Comparison of ENCODE assay signal across 8 mouse cellular contexts in the genomic region with DNA sequence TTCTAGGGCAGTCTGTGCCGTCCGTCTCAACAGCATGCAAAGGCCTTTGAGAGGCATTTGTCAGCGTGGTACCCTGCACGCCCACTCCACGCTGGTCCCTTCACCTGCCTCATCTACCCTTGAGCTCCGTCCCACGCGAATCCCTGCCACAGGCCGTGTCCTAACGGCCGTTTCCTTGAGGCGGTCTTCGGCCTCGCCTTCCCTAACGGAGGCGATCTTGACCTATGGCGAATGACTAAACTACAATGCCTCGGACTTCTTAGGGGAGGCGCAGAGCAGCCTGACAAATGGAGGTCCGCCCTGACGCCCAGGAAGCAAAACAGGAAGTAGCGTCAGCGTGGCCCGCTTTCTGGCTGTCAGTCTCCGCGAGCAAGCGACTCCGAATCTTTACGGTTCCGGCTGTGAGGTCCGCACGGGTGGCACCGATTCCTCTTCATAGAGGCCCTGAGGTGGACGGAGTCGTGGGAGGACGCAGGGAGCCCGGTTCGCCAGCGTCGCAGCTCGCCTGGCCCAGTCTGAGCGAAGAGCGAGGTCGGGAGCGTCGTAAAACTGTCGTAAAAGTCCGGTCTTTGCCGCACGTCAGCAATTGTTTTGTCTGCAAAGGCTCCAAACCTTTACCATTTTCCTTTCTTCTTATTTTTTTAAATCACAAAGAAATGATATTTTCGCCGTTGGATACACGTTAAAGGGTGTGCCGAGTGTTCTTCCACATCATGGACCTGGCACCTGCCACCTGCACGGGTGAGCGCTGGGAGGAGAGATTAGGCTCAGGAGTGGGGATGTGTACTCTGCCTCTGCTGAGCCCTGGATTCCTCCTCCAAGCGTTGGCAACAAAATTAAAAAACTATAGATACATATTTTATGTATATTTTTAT. TPM values are rescaled to one million over a fixed set of nuclear protein-coding genes. Genes with fewer than 3 reads are reported as not detected.
DNase-seq lines count a peak whose midpoint lies in the region; ATAC-seq and TF ChIP-seq lines count a peak whose summit lies in the region.

No protein-coding gene starts in this region.

- DNase-seq in 3134 (ENCODE audit: extremely low read depth, insufficient read length, low spot score), result peak; percentile 95
- peak; percentile 84 to 85 for DNase-seq in adrenal gland, postnatal 36 days
- DNase-seq in heart, adult 18-20 months, result peak; percentile 91 to 94
- peak; percentile 92 for DNase-seq in kidney, adult 2 months
- DNase-seq in spleen, adult 2 months (ENCODE audit: low read depth in 1 of 2, low spot score in 2 of 2), result peak; percentile 76 to 93

- peak; percentile 81 for ATAC-seq in embryonic facial prominence, embryonic 13.5 days (ENCODE audit: insufficient number of reproducible peaks, insufficient read depth, low FRiP score, low TSS enrichment, low read depth)
- peak; percentile 76 for ATAC-seq in limb, embryonic 12.5 days (ENCODE audit: insufficient number of reproducible peaks, insufficient read depth, low FRiP score, low TSS enrichment, low read depth)
- ATAC-seq in midbrain, embryonic 15.5 days (replicated peaks), result peak; percentile 92

- WGBS in embryonic facial prominence, embryonic 13.5 days, result under 1% methylated on average over 57 of the region's 57 CpGs
- WGBS in kidney, adult 2 months, result under 1% methylated on average over 57 of the region's 57 CpGs
- WGBS in limb, embryonic 12.5 days, result under 1% methylated on average over 57 of the region's 57 CpGs
- WGBS in midbrain, embryonic 15.5 days, result under 1% methylated on average over 57 of the region's 57 CpGs
- WGBS in spleen, adult 2 months, result under 1% methylated on average over 57 of the region's 57 CpGs

- H3K27ac ChIP-seq in embryonic facial prominence, embryonic 13.5 days, result peak overlapping the region; percentile 98
- peak overlapping the region; percentile 100 for H3K27ac ChIP-seq in kidney, adult 2 months (ENCODE audit: insufficient read depth, low read depth, low read length)
- H3K27ac ChIP-seq in limb, embryonic 12.5 days, result peak overlapping the region; percentile 95
- peak overlapping the region; percentile 99 for H3K27ac ChIP-seq in midbrain, embryonic 15.5 days
- peak overlapping the region; percentile 96 for H3K27ac ChIP-seq in spleen, adult 2 months (ENCODE audit: insufficient read depth, low read length)

- peak overlapping the region; percentile 91 for H3K9ac ChIP-seq in embryonic facial prominence, embryonic 13.5 days
- H3K9ac ChIP-seq in limb, embryonic 12.5 days (replicated peaks), result peak overlapping the region; percentile 84
- peak overlapping the region; percentile 79 for H3K9ac ChIP-seq in midbrain, embryonic 15.5 days

- H3K4me2 ChIP-seq in embryonic facial prominence, embryonic 13.5 days, result peak overlapping the region; percentile 64
- peak overlapping the region; percentile 65 for H3K4me2 ChIP-seq in limb, embryonic 12.5 days
- peak overlapping the region; percentile 62 for H3K4me2 ChIP-seq in midbrain, embryonic 15.5 days

- peak; percentile 52 for TF ChIP-seq POLR2A in kidney, adult 2 months (IDR thresholded peaks at IDR 0.05; ENCODE audit: low read depth, low read length)
- TF ChIP-seq POLR2A in spleen, adult 2 months (IDR thresholded peaks at IDR 0.05; ENCODE audit: low read depth, low read length), result no peak; the same call in 1 of the 2 replicates

- H3K4me3 ChIP-seq in embryonic facial prominence, embryonic 13.5 days, result peak overlapping the region; percentile 77
- peak overlapping the region; percentile 79 for H3K4me3 ChIP-seq in kidney, adult 2 months (ENCODE audit: insufficient read depth, low read depth, low read length)
- H3K4me3 ChIP-seq in limb, embryonic 12.5 days (replicated peaks), result peak overlapping the region; percentile 66
- peak overlapping the region; percentile 69 for H3K4me3 ChIP-seq in midbrain, embryonic 15.5 days
- peak overlapping the region; percentile 72 for H3K4me3 ChIP-seq in spleen, adult 2 months (ENCODE audit: extremely low read depth, insufficient read depth, insufficient read length)

- H3K4me1 ChIP-seq in embryonic facial prominence, embryonic 13.5 days, result 0 out of 2 replicates have a peak, but pooled peaks cover 4% of the 10 kb centered on the region
- 0 out of 2 replicates have a peak, but pooled peaks cover 2% of the 10 kb centered on the region for H3K4me1 ChIP-seq in kidney, adult 2 months (ENCODE audit: control insufficient read depth, insufficient read depth, low read length)
- H3K4me1 ChIP-seq in limb, embryonic 12.5 days (replicated peaks), result peaks cover 3% of the 10 kb centered on the region; the same call in 1 of the 2 replicates
- peaks cover 12% of the 10 kb centered on the region for H3K4me1 ChIP-seq in midbrain, embryonic 15.5 days
- no peaks in the 10 kb centered on the region; the same call in none of the 2 replicates for H3K4me1 ChIP-seq in spleen, adult 2 months (ENCODE audit: control insufficient read depth, insufficient read depth, insufficient read length)

- H3K27me3 ChIP-seq in embryonic facial prominence, embryonic 13.5 days, result no peaks in the 10 kb centered on the region
- H3K27me3 ChIP-seq in kidney, adult 2 months (replicated peaks; ENCODE audit: control insufficient read depth, insufficient read depth, low read length), result no peaks in the 10 kb centered on the region
- no peaks in the 10 kb centered on the region for H3K27me3 ChIP-seq in limb, embryonic 12.5 days
- H3K27me3 ChIP-seq in midbrain, embryonic 15.5 days (replicated peaks), result no peaks in the 10 kb centered on the region
- no peaks in the 10 kb centered on the region for H3K27me3 ChIP-seq in spleen, adult 2 months (ENCODE audit: control insufficient read depth, insufficient read depth, low read length)

- H3K9me3 ChIP-seq in embryonic facial prominence, embryonic 13.5 days, result no peaks in the 10 kb centered on the region
- H3K9me3 ChIP-seq in limb, embryonic 12.5 days, result peaks cover 4% of the 10 kb centered on the region; the same call in 1 of the 2 replicates
- no peaks in the 10 kb centered on the region for H3K9me3 ChIP-seq in midbrain, embryonic 15.5 days

- TF ChIP-seq CTCF in kidney, adult 2 months (conservative IDR thresholded peaks at IDR 0.05; ENCODE audit: insufficient read depth, insufficient read length, low read depth, low read length), result no peak
- TF ChIP-seq CTCF in spleen, adult 2 months (IDR thresholded peaks at IDR 0.05; ENCODE audit: extremely low read depth, insufficient read depth, insufficient read length, insufficient replicate concordance), result no peak

- peaks cover 18% of the 10 kb centered on the region for H3K36me3 ChIP-seq in embryonic facial prominence, embryonic 13.5 days
- no peaks in the 10 kb centered on the region for H3K36me3 ChIP-seq in kidney, adult 2 months (ENCODE audit: control insufficient read depth, insufficient read depth, low read length)
- H3K36me3 ChIP-seq in limb, embryonic 12.5 days, result peaks cover 12% of the 10 kb centered on the region
- 0 out of 2 replicates have a peak, but pooled peaks cover 3% of the 10 kb centered on the region for H3K36me3 ChIP-seq in midbrain, embryonic 15.5 days (replicated peaks)
- no peaks in the 10 kb centered on the region for H3K36me3 ChIP-seq in spleen, adult 2 months (ENCODE audit: control insufficient read depth, insufficient read depth, low read length)

RNA-seq across cellular contexts. Expression of a gene that starts 26.2 kb away (rescaled TPM):
- total RNA-seq in adrenal gland, postnatal 36 days (2021), result 1 to 10 TPM; 7.1 to 7.4 TPM
- 27.1 and 31.2 TPM in 2 replicates for polyA plus RNA-seq in embryonic facial prominence, embryonic 13.5 days (2015; fragmentation: Nextera tagmentation; extraction: Ambion mirVana)
- total RNA-seq in heart, adult 18-20 months (2021), result 1 to 10 TPM; 5.3 to 5.8 TPM
- 1.4 and 1.9 TPM in 2 replicates for polyA plus RNA-seq in kidney, adult 2 months (2012; rRNA removed)
- polyA plus RNA-seq in limb, embryonic 12.5 days (2016; fragmentation: Nextera tagmentation; extraction: Ambion mirVana), result 21.4 and 23.2 TPM in 2 replicates
- polyA plus RNA-seq in midbrain, embryonic 15.5 days (2015; fragmentation: Nextera tagmentation; extraction: Ambion mirVana), result 49.1 and 60.5 TPM in 2 replicates
- 0.82 and 1.1 TPM in 2 replicates for polyA plus RNA-seq in spleen, adult 2 months (2012; rRNA removed)

RNA-seq across cellular contexts. Expression of a gene that starts 35.3 kb away (rescaled TPM):
- 100 to 1,000 TPM; 354 to 362 TPM for total RNA-seq in adrenal gland, postnatal 36 days (2021)
- polyA plus RNA-seq in embryonic facial prominence, embryonic 13.5 days (2015; fragmentation: Nextera tagmentation; extraction: Ambion mirVana), result 394 and 448 TPM in 2 replicates
- total RNA-seq in heart, adult 18-20 months (2021), result 100 to 1,000 TPM; 236 to 246 TPM
- polyA plus RNA-seq in kidney, adult 2 months (2012; rRNA removed), result 450 and 657 TPM in 2 replicates
- polyA plus RNA-seq in limb, embryonic 12.5 days (2016; fragmentation: Nextera tagmentation; extraction: Ambion mirVana), result 395 and 428 TPM in 2 replicates
- 411 and 447 TPM in 2 replicates for polyA plus RNA-seq in midbrain, embryonic 15.5 days (2015; fragmentation: Nextera tagmentation; extraction: Ambion mirVana)
- 96.6 and 178 TPM in 2 replicates for polyA plus RNA-seq in spleen, adult 2 months (2012; rRNA removed)

RNA-seq across cellular contexts. Expression of a gene that starts 37.2 kb away (rescaled TPM):
- 10 to 100 TPM; 14.7 to 16.5 TPM for total RNA-seq in adrenal gland, postnatal 36 days (2021)
- polyA plus RNA-seq in embryonic facial prominence, embryonic 13.5 days (2015; fragmentation: Nextera tagmentation; extraction: Ambion mirVana), result 15.5 and 17.7 TPM in 2 replicates
- 10 to 100 TPM in 1 of 2 experiments, 1 to 10 TPM in 1; 7.6 to 11.3 TPM for total RNA-seq in heart, adult 18-20 months (2021)
- polyA plus RNA-seq in kidney, adult 2 months (2012; rRNA removed), result 22.0 and 24.7 TPM in 2 replicates
- 20.9 and 21.0 TPM in 2 replicates for polyA plus RNA-seq in limb, embryonic 12.5 days (2016; fragmentation: Nextera tagmentation; extraction: Ambion mirVana)
- 16.0 and 17.8 TPM in 2 replicates for polyA plus RNA-seq in midbrain, embryonic 15.5 days (2015; fragmentation: Nextera tagmentation; extraction: Ambion mirVana)
- 82.2 and 105 TPM in 2 replicates for polyA plus RNA-seq in spleen, adult 2 months (2012; rRNA removed)

RNA-seq across cellular contexts. Expression of a gene that starts 44.6 kb away (rescaled TPM):
- total RNA-seq in adrenal gland, postnatal 36 days (2021), result 10 to 100 TPM; 24.5 to 27.8 TPM
- 48.3 and 52.3 TPM in 2 replicates for polyA plus RNA-seq in embryonic facial prominence, embryonic 13.5 days (2015; fragmentation: Nextera tagmentation; extraction: Ambion mirVana)
- total RNA-seq in heart, adult 18-20 months (2021), result 10 to 100 TPM; 18.5 to 18.9 TPM
- polyA plus RNA-seq in kidney, adult 2 months (2012; rRNA removed), result 18.3 and 18.9 TPM in 2 replicates
- 52.2 and 52.7 TPM in 2 replicates for polyA plus RNA-seq in limb, embryonic 12.5 days (2016; fragmentation: Nextera tagmentation; extraction: Ambion mirVana)
- polyA plus RNA-seq in midbrain, embryonic 15.5 days (2015; fragmentation: Nextera tagmentation; extraction: Ambion mirVana), result 65.0 and 68.4 TPM in 2 replicates
- polyA plus RNA-seq in spleen, adult 2 months (2012; rRNA removed), result 11.3 and 12.0 TPM in 2 replicates

Comparison
In these comparisons a context has a peak if more than half of its experiments do, and no peak if none do; other contexts are left out.
1. Peak in every context shown above with its lines: DNase-seq, ATAC-seq, H3K4me3 ChIP-seq and H3K27ac ChIP-seq.